Mouse (Mus musculus) ES-Bruce4 (cell line): ENCODE results near the gene Rtl1. TPM values are rescaled to one million over a fixed set of nuclear protein-coding genes. Genes with fewer than 3 reads are reported as not detected.

Experiments used
- H3K27ac ChIP-seq: 2 replicates; pipeline ENCODE4 v1.5.1; 2012; ENCODE audit warnings: low read length, inconsistent platforms; ENCODE audit not compliant: insufficient read depth
- H3K27me3 ChIP-seq: 2 replicates; pipeline ENCODE4 v1.6.1; 2012; ENCODE audit warnings: mild to moderate bottlenecking, low read length, inconsistent platforms; ENCODE audit not compliant: control insufficient read depth, poor library complexity, insufficient read depth, severe bottlenecking
- H3K36me3 ChIP-seq: 2 replicates; pipeline ENCODE4 v1.6.1; 2012; ENCODE audit warnings: inconsistent platforms, mild to moderate bottlenecking, low read length, moderate library complexity; ENCODE audit not compliant: control insufficient read depth, poor library complexity, insufficient read depth, severe bottlenecking
- H3K4me1 ChIP-seq: one replicate; pipeline ENCODE4 v1.8.1; 2011; ENCODE audit warnings: low read length; ENCODE audit not compliant: control insufficient read depth, insufficient read depth
- H3K4me3 ChIP-seq: 2 replicates; pipeline ENCODE4 v1.5.1; 2011; ENCODE audit warnings: low read depth, mild to moderate bottlenecking, low read length
- H3K9ac ChIP-seq: 2 replicates; pipeline ENCODE4 v1.6.1; 2012; ENCODE audit warnings: low read depth, mild to moderate bottlenecking, inconsistent platforms; ENCODE audit not compliant: poor library complexity, severe bottlenecking
- H3K9me3 ChIP-seq: replicated peaks from 2 replicates; pipeline ENCODE4 v1.6.1; 2012; ENCODE audit warnings: mild to moderate bottlenecking, low read length, inconsistent platforms; ENCODE audit not compliant: control insufficient read depth, poor library complexity, insufficient read depth, severe bottlenecking
- CTCF ChIP-seq: IDR thresholded peaks from one replicate; pipeline ENCODE4 v1.8.1; 2011; ENCODE audit warnings: low read depth, low read length
- EP300 ChIP-seq: IDR thresholded peaks from 2 replicates; pipeline ENCODE4 v1.6.1; 2011; ENCODE audit warnings: low read depth, low read length; ENCODE audit not compliant: insufficient read depth
- POLR2A ChIP-seq: IDR thresholded peaks from one replicate; pipeline ENCODE4 v1.8.1; 2011; ENCODE audit warnings: low read length; ENCODE audit not compliant: insufficient read depth
- polyA plus RNA-seq: library from polyadenylated mRNA; stranded (reverse); fragments of >200 nt; gene quantifications from 2 replicates; pipeline ENCODE4 v1.2.4, GENCODE M21; 2011; ENCODE audit warnings: low read depth; ENCODE audit not compliant: missing spikeins, insufficient read depth, insufficient read length

Gene Rtl1
- polyA plus RNA-seq, 1 experiment, result not detected

DNA sequence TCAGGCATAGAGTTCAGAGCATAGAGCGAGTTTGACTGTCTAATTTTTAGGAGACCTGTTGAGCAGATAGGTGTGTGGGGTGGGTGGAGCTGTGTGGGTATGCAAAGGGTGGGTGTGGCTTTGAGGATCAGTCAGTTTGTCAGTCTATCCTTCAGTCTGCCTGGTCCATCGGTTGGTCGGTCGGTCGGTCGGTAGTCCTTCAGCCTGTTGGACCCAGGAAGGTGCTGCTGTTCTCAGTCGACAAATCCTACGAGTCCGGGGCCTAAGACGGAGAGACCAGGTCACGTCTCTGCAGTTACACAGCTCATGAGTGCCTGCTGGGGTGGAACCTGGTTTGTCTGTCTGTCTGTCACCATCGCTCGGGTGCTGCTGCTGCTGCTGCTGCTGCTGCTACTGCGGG, 17.9 kb upstream of the Rtl1 start:
- TF ChIP-seq POLR2A (no peak), CTCF (no peak), EP300 (no peak)
- no peaks in the 10 kb centered on the region for H3K36me3 ChIP-seq
- no peak overlapping the region for H3K4me3 ChIP-seq
- H3K27ac ChIP-seq, result no peak overlapping the region
- H3K9ac ChIP-seq, result no peak overlapping the region
- no peaks in the 10 kb centered on the region for H3K27me3 ChIP-seq
- H3K4me1 ChIP-seq, result no peaks in the 10 kb centered on the region
- H3K9me3 ChIP-seq, result no peaks in the 10 kb centered on the region

DNA sequence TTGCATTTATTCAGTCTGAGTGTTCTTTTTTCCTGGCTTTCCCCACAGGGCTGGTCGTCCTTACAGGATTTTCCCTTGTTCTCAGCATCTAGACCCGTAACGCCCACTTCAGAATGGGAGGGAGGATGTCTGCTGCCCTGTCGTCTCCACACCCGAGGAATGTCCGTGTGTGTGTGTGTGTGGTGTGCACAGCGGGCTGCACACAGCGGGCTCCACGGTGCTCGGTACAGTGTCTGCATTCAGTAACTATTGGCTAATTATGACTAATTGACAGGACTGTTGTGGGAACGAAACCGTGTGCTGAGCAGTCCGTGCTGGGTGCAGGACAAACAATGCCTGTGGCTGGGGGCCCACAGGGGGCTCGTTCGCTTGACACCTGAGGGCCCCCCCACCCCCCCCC, 17.0 kb upstream of the Rtl1 start:
- Histone ChIP-seq H3K27ac (no peak overlapping the region), H3K9me3 (no peaks in the 10 kb centered on the region), H3K4me1 (no peaks in the 10 kb centered on the region), H3K4me3 (no peak overlapping the region), H3K36me3 (no peaks in the 10 kb centered on the region), H3K9ac (no peak overlapping the region), H3K27me3 (no peaks in the 10 kb centered on the region)
- TF ChIP-seq POLR2A (no peak), EP300 (no peak), CTCF (no peak)

DNA sequence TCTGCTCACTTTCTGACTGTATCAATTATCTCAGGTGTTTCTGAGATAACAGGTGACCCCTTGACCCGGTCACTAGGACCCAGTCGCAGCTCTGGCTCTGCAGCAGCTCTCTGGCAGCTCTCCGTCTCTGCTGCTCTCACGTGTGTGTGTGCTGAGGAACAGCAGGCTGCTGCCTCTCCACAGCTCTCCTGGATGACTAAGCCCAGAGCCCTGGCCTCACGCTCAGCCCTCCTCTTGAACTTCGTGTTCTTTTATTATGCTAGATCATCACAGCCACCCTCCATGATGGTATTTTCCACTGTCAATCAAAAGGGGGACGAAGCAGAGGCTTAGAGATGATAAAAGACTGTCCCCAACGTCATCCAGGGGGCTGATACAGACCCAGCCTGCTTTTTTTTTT, 15.2 kb upstream of the Rtl1 start:
- no peaks in the 10 kb centered on the region for H3K9me3 ChIP-seq
- no peak for TF ChIP-seq POLR2A
- no peak for TF ChIP-seq CTCF
- no peak for TF ChIP-seq EP300
- no peak overlapping the region for H3K9ac ChIP-seq
- no peaks in the 10 kb centered on the region for H3K36me3 ChIP-seq
- H3K27me3 ChIP-seq, result no peaks in the 10 kb centered on the region
- no peak overlapping the region for H3K27ac ChIP-seq
- no peaks in the 10 kb centered on the region for H3K4me1 ChIP-seq
- H3K4me3 ChIP-seq, result no peak overlapping the region

DNA sequence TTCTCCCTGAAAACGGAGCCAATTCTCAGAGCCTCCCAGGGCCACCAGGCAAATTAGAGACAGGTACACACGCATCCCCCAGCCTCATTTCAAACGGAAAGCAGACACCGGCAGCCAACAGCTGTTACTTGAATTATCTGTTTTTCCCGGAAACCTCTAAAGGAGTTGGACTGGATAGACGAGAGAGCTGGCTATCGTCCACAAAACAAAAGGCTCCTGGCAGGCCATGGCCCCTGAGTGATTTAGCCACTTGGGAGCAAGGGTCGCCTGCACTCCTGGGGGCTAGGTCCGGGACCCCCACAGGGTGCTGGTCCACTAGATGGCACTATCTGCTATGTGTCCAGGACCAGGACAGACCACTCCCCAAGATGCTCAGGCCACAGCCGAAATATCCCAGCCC, 14.3 kb upstream of the Rtl1 start:
- Histone ChIP-seq H3K27ac (no peak overlapping the region), H3K36me3 (no peaks in the 10 kb centered on the region), H3K4me3 (no peak overlapping the region)

DNA sequence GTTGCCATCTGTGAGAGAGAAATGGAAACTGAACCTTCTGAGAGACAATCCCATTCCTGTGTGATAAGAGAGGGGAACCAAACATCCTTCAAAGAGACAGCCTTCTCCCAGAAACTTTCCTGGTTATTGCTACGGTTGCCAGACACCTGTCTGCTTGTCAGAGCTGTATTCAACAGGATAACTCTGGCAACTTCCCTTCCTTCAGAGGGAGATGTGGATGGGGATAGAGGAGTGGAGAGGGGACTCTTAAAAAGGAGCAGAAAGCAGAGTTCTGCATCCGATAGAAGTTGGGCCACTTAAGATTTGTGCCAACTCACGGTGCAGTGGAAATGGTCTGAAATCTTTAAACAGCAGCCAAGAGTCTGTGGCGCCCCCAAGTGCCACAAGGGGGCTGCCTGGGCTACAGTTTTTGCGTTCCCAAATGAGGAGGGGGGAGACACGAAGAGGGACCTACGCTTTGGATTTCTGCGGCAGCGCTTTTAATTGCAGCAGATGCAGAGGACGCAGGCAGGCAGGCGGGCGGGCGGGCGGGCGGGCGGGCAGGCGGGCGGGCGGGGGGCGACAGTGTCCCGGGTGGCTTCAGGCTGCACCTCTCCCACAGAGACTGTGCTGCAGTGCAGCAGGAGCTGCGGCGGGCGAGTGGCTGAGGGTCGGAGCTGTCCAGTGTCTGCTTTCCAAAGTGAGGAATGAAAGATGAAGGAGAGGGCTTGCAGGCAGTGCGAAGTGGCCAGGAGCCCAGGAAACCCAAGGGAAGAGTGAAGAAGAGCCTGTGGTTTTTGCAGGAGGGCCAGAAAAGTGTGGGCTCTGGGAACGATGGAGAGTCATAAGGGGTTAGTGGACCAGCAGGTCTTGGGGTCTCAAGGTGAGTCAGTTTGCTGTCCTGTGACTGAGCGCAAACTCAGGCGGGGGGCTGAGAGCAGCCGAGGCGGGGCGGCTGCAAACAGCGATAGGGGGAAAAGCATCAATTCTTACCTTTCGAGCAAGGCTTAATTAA, 12.6 kb upstream of the Rtl1 start:
- no peak overlapping the region for H3K9ac ChIP-seq
- no peak overlapping the region for H3K4me3 ChIP-seq
- no peaks in the 10 kb centered on the region for H3K36me3 ChIP-seq
- no peaks in the 10 kb centered on the region for H3K9me3 ChIP-seq
- H3K27ac ChIP-seq, result no peak overlapping the region
- H3K4me1 ChIP-seq, result no peaks in the 10 kb centered on the region
- TF ChIP-seq CTCF (peak; percentile 47), POLR2A (no peak), EP300 (no peak)
- no peaks in the 10 kb centered on the region for H3K27me3 ChIP-seq

More for the DNA sequence above, 14.3 kb upstream of the Rtl1 start:
- Histone ChIP-seq H3K9ac (no peak overlapping the region), H3K9me3 (no peaks in the 10 kb centered on the region), H3K27me3 (no peaks in the 10 kb centered on the region), H3K4me1 (no peaks in the 10 kb centered on the region)
- TF ChIP-seq CTCF (peak; percentile 29), POLR2A (no peak)

- TF ChIP-seq POLR2A (no peak), EP300 (no peak), CTCF (peak; percentile 48)
- H3K36me3 ChIP-seq, result no peaks in the 10 kb centered on the region
These were observed 8.7 kb upstream of the Rtl1 start for GRCm38 (mm10) chr12:109608576-109609440.

More at GRCm38 (mm10) chr12:109608576-109609440, 8.7 kb upstream of the Rtl1 start:
- Histone ChIP-seq H3K9ac (no peak overlapping the region), H3K9me3 (no peaks in the 10 kb centered on the region), H3K4me3 (no peak overlapping the region), H3K27ac (no peak overlapping the region), H3K27me3 (no peaks in the 10 kb centered on the region), H3K4me1 (no peaks in the 10 kb centered on the region)
